Mouse (Mus musculus) CD4-positive, CD25-positive, alpha-beta regulatory T cell, adult 2 months (primary cell): ENCODE results near the gene Nwd2.

Experiments used
- DNase-seq: peaks from one replicate; pipeline ENCODE4 v3.0.0-alpha.2; 2012; ENCODE audit warnings: low read depth, low spot score

The Nwd2 gene

GRCm38 (mm10) chr5:63649070-63649532 is at the start of gene Nwd2:
Gene Nwd2 (plus strand): TSS chr5:63649102.
- no peak for DNase-seq

GRCm38 (mm10) chr5:63607447-63607846 is 41.5 kb upstream of the Nwd2 start:
- no peak for DNase-seq

GRCm38 (mm10) chr5:63616792-63617668 is 31.9 kb upstream of the Nwd2 start:
- no peak for DNase-seq

GRCm38 (mm10) chr5:63624123-63624522 is 24.8 kb upstream of the Nwd2 start:
- DNase-seq = no peak

GRCm38 (mm10) chr5:63627832-63628530 is 20.9 kb upstream of the Nwd2 start:
- no peak for DNase-seq

GRCm38 (mm10) chr5:63628531-63628871 is 20.4 kb upstream of the Nwd2 start:
- no peak for DNase-seq

- no peak for DNase-seq
Observed at GRCm38 (mm10) chr5:63634636-63635035, 14.3 kb upstream of the Nwd2 start.

- no peak for DNase-seq
Observed at GRCm38 (mm10) chr5:63648187-63648586, 715 bp upstream of the Nwd2 start.

GRCm38 (mm10) chr5:63649533-63650464 is 897 bp downstream of the Nwd2 start:
- DNase-seq = no peak

- DNase-seq = no peak
Observed at GRCm38 (mm10) chr5:63651813-63652212, 2.9 kb downstream of the Nwd2 start.

- DNase-seq = no peak
Observed at GRCm38 (mm10) chr5:63652705-63653104, 3.8 kb downstream of the Nwd2 start.

- DNase-seq = no peak
Observed at GRCm38 (mm10) chr5:63666884-63667283, 18.0 kb downstream of the Nwd2 start.

- no peak for DNase-seq
Observed at GRCm38 (mm10) chr5:63675934-63676333, 27.0 kb downstream of the Nwd2 start.

GRCm38 (mm10) chr5:63689084-63689483 is 40.2 kb downstream of the Nwd2 start:
- no peak for DNase-seq

- no peak for DNase-seq
Observed at GRCm38 (mm10) chr5:63696784-63697183, 47.9 kb downstream of the Nwd2 start.

- no peak for DNase-seq
Observed at GRCm38 (mm10) chr5:63697196-63697595, 48.3 kb downstream of the Nwd2 start.

- no peak for DNase-seq
Observed at GRCm38 (mm10) chr5:63728955-63729354, 80.1 kb downstream of the Nwd2 start.

- no peak for DNase-seq
Observed at GRCm38 (mm10) chr5:63735521-63735920, 86.6 kb downstream of the Nwd2 start.

- no peak for DNase-seq
Observed at GRCm38 (mm10) chr5:63743426-63743825, 94.5 kb downstream of the Nwd2 start.

GRCm38 (mm10) chr5:63748299-63748698 is 99.4 kb downstream of the Nwd2 start:
- DNase-seq = no peak

- no peak for DNase-seq
Observed at GRCm38 (mm10) chr5:63748759-63749158, 99.9 kb downstream of the Nwd2 start.
